Mouse (Mus musculus) A20 (cell line): ENCODE results near the gene Lrpprc.

ENCODE experiments used
- DNase-seq: peaks from one replicate; pipeline ENCODE4 v3.0.0-alpha.2; 2011; ENCODE audit warnings: low read depth, low spot score

The Lrpprc gene

DNA sequence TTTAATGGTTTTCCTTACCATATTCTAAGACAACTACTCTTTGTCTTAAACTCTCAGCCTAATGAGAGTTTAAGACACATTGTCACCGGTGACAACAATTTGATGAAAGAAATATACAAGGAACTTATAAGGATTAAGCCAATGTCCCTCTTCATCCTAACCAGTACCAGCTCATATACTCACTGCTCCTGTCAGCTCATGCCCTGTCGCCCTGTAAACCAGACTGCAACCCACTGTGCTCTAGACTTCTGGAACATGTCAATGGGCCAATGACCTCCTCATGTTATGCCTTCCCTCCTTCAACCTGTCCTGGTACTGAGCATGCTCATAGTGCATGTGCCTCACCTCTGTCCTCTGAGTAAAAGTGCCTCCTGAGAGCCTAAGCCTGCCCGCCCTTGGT, 122.7 kb downstream of the Lrpprc start:
- no peak for DNase-seq

DNA sequence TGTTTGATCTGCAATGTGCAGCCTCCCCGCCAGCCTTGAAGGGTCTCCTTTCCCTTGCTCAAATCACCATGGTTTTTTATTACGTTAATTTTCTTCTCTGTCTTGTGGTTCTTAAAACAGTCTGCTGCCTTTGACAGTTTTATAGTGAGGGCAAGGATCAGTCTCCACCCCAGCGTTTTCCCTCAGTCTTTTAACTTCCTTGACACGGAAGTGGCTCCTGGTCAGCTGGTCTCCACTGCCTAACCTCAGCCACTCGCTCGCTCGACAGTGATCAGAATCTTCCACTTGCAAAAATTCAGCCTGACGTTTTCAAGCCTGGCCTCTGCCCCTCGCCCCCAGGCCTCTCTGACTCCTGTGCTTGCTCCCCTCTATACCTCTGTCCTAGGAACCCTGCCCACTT, 124.9 kb downstream of the Lrpprc start:
- DNase-seq, result no peak

DNA sequence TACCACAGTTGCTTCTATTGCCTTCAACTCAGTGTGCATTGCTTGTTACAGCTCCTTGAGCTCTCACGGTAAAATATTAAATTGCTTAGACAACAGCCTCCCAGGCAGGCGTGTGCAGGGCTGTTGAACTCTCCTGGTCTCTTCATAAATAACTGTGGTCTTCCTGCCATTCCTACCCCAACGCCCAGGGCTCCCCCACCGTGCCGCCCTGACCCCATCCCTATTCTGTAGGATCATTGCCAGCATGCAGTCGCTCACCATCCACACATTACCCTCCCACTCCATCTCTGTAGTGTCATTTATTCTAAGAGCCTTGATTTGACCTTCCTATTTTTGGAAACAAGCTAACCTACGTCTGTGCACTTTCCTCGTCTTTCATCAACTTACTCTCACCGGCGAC, 125.5 kb downstream of the Lrpprc start:
- DNase-seq, result no peak

DNA sequence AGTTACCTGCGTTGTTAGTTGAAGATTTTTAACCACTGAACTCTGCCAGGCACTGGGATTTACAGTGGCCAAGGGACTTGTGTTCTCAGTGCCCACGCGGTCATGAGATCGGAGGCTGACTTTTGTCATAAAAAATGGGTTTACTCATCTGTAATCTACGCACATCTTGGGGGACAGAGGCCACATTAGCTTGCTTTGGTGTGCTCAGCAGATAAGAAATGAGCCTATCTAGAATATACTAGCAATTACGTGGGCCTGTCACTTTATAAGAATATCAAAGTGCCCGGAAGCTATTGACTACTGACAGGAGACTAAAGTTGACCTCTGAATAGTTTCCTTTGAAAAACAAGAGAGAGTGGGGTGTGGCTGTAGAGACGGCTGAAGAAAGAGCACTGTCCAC, 131.6 kb downstream of the Lrpprc start:
- DNase-seq, result no peak

DNA sequence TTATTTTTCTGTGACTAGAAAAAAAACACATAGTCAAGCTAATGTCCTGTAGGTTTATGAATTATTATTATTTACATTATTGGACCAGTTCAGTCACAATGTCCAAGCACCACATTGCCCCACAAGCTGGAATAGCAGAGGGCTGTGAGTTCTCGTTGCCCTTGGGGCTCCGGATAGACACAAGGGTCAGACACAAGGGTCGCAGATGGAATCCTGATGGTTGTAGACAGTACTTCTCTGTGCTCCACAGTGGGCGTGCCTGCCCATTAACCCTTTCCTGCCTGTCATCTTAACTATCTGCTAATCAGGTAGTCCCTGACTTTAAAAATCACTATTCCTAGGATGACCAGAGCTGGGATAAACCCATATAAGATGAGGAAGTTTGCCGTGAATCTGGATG, 132.4 kb downstream of the Lrpprc start:
- DNase-seq, result no peak

DNA sequence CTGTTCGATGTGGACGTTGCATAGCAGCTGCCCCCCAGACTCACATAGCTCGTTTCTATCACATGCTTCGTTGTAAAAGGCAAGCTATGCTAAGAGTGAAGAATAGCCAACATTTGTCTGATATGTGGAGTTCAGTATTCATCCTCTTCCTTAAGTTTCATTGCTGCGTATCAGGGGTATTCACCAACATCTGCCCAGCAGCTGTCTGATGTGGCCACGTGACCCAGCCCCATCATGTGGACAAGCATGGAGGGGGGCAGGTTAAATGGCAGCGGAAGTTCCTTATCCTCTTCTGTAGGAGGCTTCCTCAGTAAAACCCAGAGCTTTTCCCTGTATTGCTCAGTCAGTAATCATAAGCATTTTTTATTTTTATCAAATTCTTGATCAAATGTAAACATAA, 132.8 kb downstream of the Lrpprc start:
- DNase-seq, result no peak

DNA sequence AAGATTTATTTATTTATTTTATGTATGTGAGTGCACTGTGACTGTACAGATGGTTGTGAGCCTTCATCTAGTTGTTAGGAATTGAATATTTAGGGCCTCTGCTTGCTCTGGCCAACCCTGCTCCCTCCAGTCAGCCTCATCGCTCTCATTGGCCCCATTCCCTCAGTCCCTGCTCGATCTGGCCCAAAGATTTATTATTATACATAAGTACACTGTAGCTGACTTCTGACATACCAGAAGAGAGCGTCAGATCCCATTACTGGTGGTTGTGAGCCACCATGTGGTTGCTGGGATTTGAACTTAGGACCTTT, 133.2 kb downstream of the Lrpprc start:
- no peak for DNase-seq

DNA sequence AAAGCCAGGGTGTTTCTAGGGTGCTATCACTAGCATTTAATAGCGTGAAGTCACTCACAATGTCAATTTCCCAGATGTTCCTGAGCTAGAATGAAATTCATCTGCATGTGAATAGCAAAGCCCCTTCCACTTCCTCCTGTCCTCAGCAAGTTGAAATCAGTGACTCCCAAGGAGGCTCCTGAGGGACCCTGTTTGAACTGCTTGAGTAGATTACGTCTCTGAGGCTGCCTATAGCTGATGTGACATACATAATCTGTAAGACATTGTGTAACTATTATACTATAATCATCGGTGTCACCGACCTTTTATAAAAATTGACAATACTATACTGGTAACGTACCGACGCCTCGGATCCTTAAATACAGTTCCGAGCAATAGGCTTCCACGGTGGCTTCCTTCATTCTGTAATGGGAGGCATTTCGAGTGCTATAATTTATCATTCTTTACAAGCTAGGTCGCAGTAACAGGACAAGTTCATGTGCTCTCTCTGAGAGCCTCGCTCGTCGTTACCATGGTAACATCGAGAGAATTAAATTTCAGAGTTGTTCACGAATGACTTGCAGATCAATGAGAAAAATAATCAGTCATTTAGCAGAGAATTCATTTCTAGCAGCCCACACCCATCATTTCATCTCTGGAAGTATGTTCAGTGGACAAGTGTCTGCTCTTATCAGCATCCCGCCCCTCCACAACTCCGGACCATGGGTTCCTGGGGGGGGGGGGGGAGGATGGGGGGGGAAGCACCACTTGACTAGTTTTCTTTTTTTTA, 133.8 kb downstream of the Lrpprc start:
- no peak for DNase-seq

DNA sequence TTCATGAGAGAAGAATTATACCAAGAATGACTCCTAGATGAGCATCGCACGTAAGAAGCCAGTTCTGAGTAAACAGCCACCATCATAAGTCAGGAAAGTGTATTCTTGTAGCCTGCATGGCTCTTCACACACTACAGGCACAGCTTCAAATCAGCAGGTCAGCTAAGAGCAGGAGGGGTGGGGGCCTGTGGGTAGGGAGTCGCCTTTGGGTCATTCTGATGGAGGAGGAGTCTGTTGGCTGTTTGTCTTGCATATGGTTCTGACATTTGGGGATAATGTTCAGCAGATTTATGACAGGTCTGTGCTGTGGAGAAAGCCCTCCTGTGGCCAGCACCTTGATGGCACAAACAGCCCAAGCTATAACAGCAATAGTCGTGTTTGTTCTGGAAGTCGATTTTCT, 134.4 kb downstream of the Lrpprc start:
- DNase-seq, result no peak
